Mouse (Mus musculus) thymus, postnatal 0 days (tissue): ENCODE measurements around the gene Cldn16. TPM values are rescaled to one million over a fixed set of nuclear protein-coding genes. Genes with fewer than 3 reads are reported as not detected.

ENCODE experiments used
- polyA plus RNA-seq: library from polyadenylated mRNA; unstranded; fragments of >200 nt; fragmentation: Nextera tagmentation; extraction: Ambion mirVana; gene quantifications from 2 replicates; pipeline ENCODE4 v1.2.1, GENCODE M21; 2015

The Cldn16 gene
- polyA plus RNA-seq, 1 experiment from 2014 or later: not detected

Other genes with a start within 250 kb of the Cldn16 start
- 3.5 and 4.3 TPM in 2 replicates for gene Cldn1, start 91.3 kb upstream of the Cldn16 start, polyA plus RNA-seq
- gene Tmem207, start 63.6 kb downstream of the Cldn16 start, polyA plus RNA-seq: 0.06 TPM in 1 of 2 replicates, not detected in the other
- 2.4 and 3.6 TPM in 2 replicates for gene Il1rap, start 118.6 kb downstream of the Cldn16 start, polyA plus RNA-seq